Mouse (Mus musculus): ENCODE measurements around the gene Ssrp1. TPM values are rescaled to one million over a fixed set of nuclear protein-coding genes. Genes with fewer than 3 reads are reported as not detected.

Gene Ssrp1
- polyA plus RNA-seq (2014; fragmentation: Illumina TruSeq; extraction: RNeasy Lipid Tissue Mini Kit (QIAGEN cat#74804); ENCODE audit: low read depth, low replicate concordance), result 29.6 TPM

DNA sequence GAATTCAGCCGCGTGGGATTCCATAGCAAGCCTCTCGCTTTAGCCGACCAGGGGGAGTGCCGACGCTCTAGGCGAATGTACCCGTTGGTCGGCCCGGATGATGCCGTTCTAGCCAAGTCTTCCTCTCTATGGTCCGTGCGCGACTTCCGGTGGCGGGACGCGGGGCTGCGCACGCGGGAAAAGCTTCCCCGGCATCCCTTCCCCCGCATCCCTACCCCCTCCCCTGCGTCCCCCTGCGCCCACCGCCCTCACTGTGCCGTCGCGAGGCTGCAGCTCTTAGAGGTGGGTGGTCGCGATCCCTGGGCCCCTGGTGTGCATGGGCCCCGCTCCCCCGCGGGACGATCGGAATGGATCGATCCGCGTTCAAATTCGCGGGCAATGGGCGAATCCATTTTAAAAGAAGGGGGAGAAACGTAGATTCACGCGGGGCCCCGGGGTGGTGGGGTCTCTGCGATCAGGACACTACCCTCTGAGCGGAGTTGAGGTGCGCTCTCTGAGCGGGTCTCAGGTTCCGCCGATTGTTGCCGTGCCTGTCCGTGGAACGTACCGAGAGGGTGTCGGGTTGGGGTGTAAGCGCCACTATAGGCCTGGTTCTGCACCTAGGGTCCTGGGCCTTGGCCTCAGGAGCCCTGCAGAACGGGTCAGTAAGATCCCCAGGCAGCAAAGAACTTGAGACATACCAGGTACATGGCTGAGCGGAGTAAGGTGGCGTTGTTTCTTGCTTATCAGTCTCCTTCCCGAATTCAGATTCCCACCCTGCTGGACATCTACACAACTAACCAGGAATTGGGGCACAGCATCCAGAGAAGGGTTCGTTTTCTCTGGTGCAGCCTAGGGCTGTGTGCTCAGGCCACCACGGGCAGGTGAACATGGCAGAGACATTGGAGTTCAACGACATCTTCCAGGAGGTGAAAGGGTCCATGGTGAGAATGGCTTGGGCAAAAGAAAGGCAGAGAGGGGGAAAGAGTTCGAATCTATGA, at the start of gene Ssrp1, which contains the start of gene P2rx3:
TSS of gene Ssrp1 (plus strand) at position 188 of the 980 bp plus-strand sequence.
TSS of gene P2rx3 (minus strand) at position 416 of the 980 bp plus-strand sequence.

DNA sequence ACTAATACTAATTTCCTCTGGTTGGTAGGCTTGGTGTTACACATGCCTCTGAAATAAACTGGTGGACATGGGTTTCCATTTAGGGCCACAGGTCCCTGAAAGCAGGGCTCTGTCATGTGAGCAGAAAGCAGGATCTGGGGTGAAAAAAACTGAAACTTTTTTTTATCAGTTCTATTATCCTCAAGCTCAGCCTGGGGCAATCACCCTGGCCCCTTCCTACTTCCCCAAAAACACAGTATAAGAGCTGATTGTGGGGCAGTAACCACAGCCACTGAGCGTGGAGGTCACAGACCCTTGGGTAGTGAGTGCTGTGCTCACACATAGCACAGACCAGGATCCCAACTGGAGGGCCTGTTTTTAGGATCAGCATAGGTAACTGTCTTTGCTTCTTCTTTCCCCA, 49.1 kb upstream of the Ssrp1 start, which contains the start of gene Prg3:
TSS of gene Prg3 (plus strand) at position 286 of the 400 bp plus-strand sequence.

DNA sequence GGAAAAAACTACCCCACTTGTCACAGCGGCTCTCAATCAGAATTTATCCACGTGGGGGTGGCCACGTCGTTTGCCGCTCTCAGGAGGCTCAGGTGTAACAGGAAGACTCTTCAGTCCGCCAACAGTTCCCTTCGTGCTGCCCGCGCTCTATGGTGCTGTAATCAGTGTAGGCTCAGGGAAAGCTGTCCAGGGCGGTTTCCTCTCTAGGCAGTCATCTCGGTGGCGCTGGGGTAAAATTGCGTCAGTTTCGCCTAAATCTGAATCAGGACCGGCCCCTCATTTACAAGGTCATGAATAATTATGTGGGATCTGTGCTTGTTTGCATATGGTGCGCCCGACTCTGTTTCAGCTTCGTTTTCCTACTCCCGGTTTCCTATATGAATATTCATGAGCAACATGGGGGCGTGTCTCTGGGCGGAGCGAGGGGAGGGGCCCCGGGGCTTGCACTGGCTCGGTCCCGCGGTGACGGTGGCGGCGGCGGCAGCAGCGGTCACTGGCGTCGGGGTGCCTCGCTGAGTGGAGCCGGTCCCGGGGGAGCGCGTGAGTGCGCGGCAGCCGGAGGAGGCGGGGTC, 10.6 kb downstream of the Ssrp1 start, which contains the start of gene Tnks1bp1:
TSS of gene Tnks1bp1 (plus strand) at position 427 of the 572 bp plus-strand sequence.

Other genes with a start within 250 kb of the Ssrp1 start
- gene Ube2l6, start 238.4 kb upstream of the Ssrp1 start, polyA plus RNA-seq (2014; fragmentation: Illumina TruSeq; extraction: RNeasy Lipid Tissue Mini Kit (QIAGEN cat#74804); ENCODE audit: low read depth, low replicate concordance), result 55.4 TPM
- not detected for gene Smtnl1, start 214.6 kb upstream of the Ssrp1 start, polyA plus RNA-seq (2014; fragmentation: Illumina TruSeq; extraction: RNeasy Lipid Tissue Mini Kit (QIAGEN cat#74804); ENCODE audit: low read depth, low replicate concordance)
- gene Timm10, start 210.2 kb upstream of the Ssrp1 start, polyA plus RNA-seq (2014; fragmentation: Illumina TruSeq; extraction: RNeasy Lipid Tissue Mini Kit (QIAGEN cat#74804); ENCODE audit: low read depth, low replicate concordance), result 5.5 TPM
- 2.0 TPM for gene Slc43a1, start 198.4 kb upstream of the Ssrp1 start, polyA plus RNA-seq (2014; fragmentation: Illumina TruSeq; extraction: RNeasy Lipid Tissue Mini Kit (QIAGEN cat#74804); ENCODE audit: low read depth, low replicate concordance)
- not detected for gene Rtn4rl2, start 150.5 kb upstream of the Ssrp1 start, polyA plus RNA-seq (2014; fragmentation: Illumina TruSeq; extraction: RNeasy Lipid Tissue Mini Kit (QIAGEN cat#74804); ENCODE audit: low read depth, low replicate concordance)
- gene Slc43a3, start 100.7 kb upstream of the Ssrp1 start, polyA plus RNA-seq (2014; fragmentation: Illumina TruSeq; extraction: RNeasy Lipid Tissue Mini Kit (QIAGEN cat#74804); ENCODE audit: low read depth, low replicate concordance), result 23.9 TPM
- not detected for gene Prg2, start 56.8 kb upstream of the Ssrp1 start, polyA plus RNA-seq (2014; fragmentation: Illumina TruSeq; extraction: RNeasy Lipid Tissue Mini Kit (QIAGEN cat#74804); ENCODE audit: low read depth, low replicate concordance)
- not detected for gene Prg3, start 49.0 kb upstream of the Ssrp1 start, polyA plus RNA-seq (2014; fragmentation: Illumina TruSeq; extraction: RNeasy Lipid Tissue Mini Kit (QIAGEN cat#74804); ENCODE audit: low read depth, low replicate concordance)
- 1.5 TPM for gene P2rx3, start 228 bp downstream of the Ssrp1 start, polyA plus RNA-seq (2014; fragmentation: Illumina TruSeq; extraction: RNeasy Lipid Tissue Mini Kit (QIAGEN cat#74804); ENCODE audit: low read depth, low replicate concordance)
- 1.1 TPM for gene Tnks1bp1, start 10.8 kb downstream of the Ssrp1 start, polyA plus RNA-seq (2014; fragmentation: Illumina TruSeq; extraction: RNeasy Lipid Tissue Mini Kit (QIAGEN cat#74804); ENCODE audit: low read depth, low replicate concordance)
- not detected for gene Aplnr, start 99.0 kb downstream of the Ssrp1 start, polyA plus RNA-seq (2014; fragmentation: Illumina TruSeq; extraction: RNeasy Lipid Tissue Mini Kit (QIAGEN cat#74804); ENCODE audit: low read depth, low replicate concordance)
- not detected for gene Lrrc55, start 160.0 kb downstream of the Ssrp1 start, polyA plus RNA-seq (2014; fragmentation: Illumina TruSeq; extraction: RNeasy Lipid Tissue Mini Kit (QIAGEN cat#74804); ENCODE audit: low read depth, low replicate concordance)